Mouse (Mus musculus): ENCODE data around the gene Tapt1. TPM values are rescaled to one million over a fixed set of nuclear protein-coding genes. Genes with fewer than 3 reads are reported as not detected.
A peak's percentile ranks its signal among the peaks of the same experiment; 100 is the strongest.

The Tapt1 gene
- total and polyA plus RNA-seq, 2 experiments: 34.8 to 68.6 TPM

- no peak overlapping the region for H3K27ac ChIP-seq (replicated peaks; ENCODE audit: insufficient read depth, low read depth, low read length)
- WGBS: 89% methylated on average over 5 of the region's 5 CpGs
- no peak for TF ChIP-seq POLR2A (IDR thresholded peaks at IDR 0.05; ENCODE audit: extremely low read depth, insufficient read depth, low read length)
- TF ChIP-seq CTCF (IDR thresholded peaks at IDR 0.05; ENCODE audit: low read depth, low read length): no peak
Observed at GRCm38 (mm10) chr5:44250211-44250955, 24.0 kb upstream of the Tapt1 start.

GRCm38 (mm10) chr5:44249363-44249762 lies 22.9 kb upstream of the Tapt1 start:
- DNase-seq (ENCODE audit: extremely low read depth, low read depth, low spot score): peak; percentile 86
- no peaks in the 10 kb centered on the region for H3K79me2 ChIP-seq (ENCODE audit: control insufficient read depth, insufficient read depth, low read length)
- H3K9ac ChIP-seq (ENCODE audit: low read depth, low read length): no peak overlapping the region
- no peaks in the 10 kb centered on the region for H3K36me3 ChIP-seq (ENCODE audit: control insufficient read depth, insufficient read depth, low read length)
- peaks cover 22% of the 10 kb centered on the region for H3K4me1 ChIP-seq (ENCODE audit: control insufficient read depth, insufficient read depth, low read length)
- TF ChIP-seq POLR2A (IDR thresholded peaks at IDR 0.05; ENCODE audit: extremely low read depth, insufficient read depth, low read length) (no peak), CTCF (IDR thresholded peaks at IDR 0.05; ENCODE audit: low read depth, low read length) (no peak)
- no peak overlapping the region for H3K4me3 ChIP-seq (ENCODE audit: insufficient read depth, low read depth, low read length)
- H3K27me3 ChIP-seq (ENCODE audit: control insufficient read depth, insufficient read depth, low read length): no peaks in the 10 kb centered on the region
- 20% methylated on average over 6 of the region's 6 CpGs for WGBS
- H3K27ac ChIP-seq (replicated peaks; ENCODE audit: insufficient read depth, low read depth, low read length): peak overlapping the region; percentile 30; the same call in 1 of the 2 replicates

More at GRCm38 (mm10) chr5:44250211-44250955, 24.0 kb upstream of the Tapt1 start:
- H3K9ac ChIP-seq (ENCODE audit: low read depth, low read length): no peak overlapping the region
- H3K27me3 ChIP-seq (ENCODE audit: control insufficient read depth, insufficient read depth, low read length): no peaks in the 10 kb centered on the region
- DNase-seq (ENCODE audit: extremely low read depth, low read depth, low spot score): no peak
- no peak overlapping the region for H3K4me3 ChIP-seq (ENCODE audit: insufficient read depth, low read depth, low read length)
- no peaks in the 10 kb centered on the region for H3K36me3 ChIP-seq (ENCODE audit: control insufficient read depth, insufficient read depth, low read length)
- peaks cover 17% of the 10 kb centered on the region for H3K4me1 ChIP-seq (ENCODE audit: control insufficient read depth, insufficient read depth, low read length)
- no peaks in the 10 kb centered on the region for H3K79me2 ChIP-seq (ENCODE audit: control insufficient read depth, insufficient read depth, low read length)

- DNase-seq (ENCODE audit: extremely low read depth, low read depth, low spot score): no peak
- TF ChIP-seq CTCF (IDR thresholded peaks at IDR 0.05; ENCODE audit: low read depth, low read length): no peak
- no peak for TF ChIP-seq POLR2A (IDR thresholded peaks at IDR 0.05; ENCODE audit: extremely low read depth, insufficient read depth, low read length)
- Histone ChIP-seq H3K9ac (ENCODE audit: low read depth, low read length) (no peak overlapping the region), H3K4me1 (ENCODE audit: control insufficient read depth, insufficient read depth, low read length) (peaks cover 26% of the 10 kb centered on the region), H3K27ac (replicated peaks; ENCODE audit: insufficient read depth, low read depth, low read length) (no peak overlapping the region), H3K27me3 (ENCODE audit: control insufficient read depth, insufficient read depth, low read length) (no peaks in the 10 kb centered on the region), H3K4me3 (ENCODE audit: insufficient read depth, low read depth, low read length) (no peak overlapping the region), H3K36me3 (ENCODE audit: control insufficient read depth, insufficient read depth, low read length) (no peaks in the 10 kb centered on the region), H3K79me2 (ENCODE audit: control insufficient read depth, insufficient read depth, low read length) (no peaks in the 10 kb centered on the region)
- 81% methylated on average over 11 of the region's 11 CpGs for WGBS
Observed at GRCm38 (mm10) chr5:44246493-44247217, 20.2 kb upstream of the Tapt1 start.

GRCm38 (mm10) chr5:44244894-44245423 lies 18.5 kb upstream of the Tapt1 start:
- no peaks in the 10 kb centered on the region for H3K27me3 ChIP-seq (ENCODE audit: control insufficient read depth, insufficient read depth, low read length)
- H3K79me2 ChIP-seq (ENCODE audit: control insufficient read depth, insufficient read depth, low read length): no peaks in the 10 kb centered on the region
- H3K4me3 ChIP-seq (ENCODE audit: insufficient read depth, low read depth, low read length): no peak overlapping the region
- peaks cover 32% of the 10 kb centered on the region for H3K4me1 ChIP-seq (ENCODE audit: control insufficient read depth, insufficient read depth, low read length)
- no peaks in the 10 kb centered on the region for H3K36me3 ChIP-seq (ENCODE audit: control insufficient read depth, insufficient read depth, low read length)
- 12% methylated on average over 7 of the region's 7 CpGs for WGBS
- no peak overlapping the region; the same call in 1 of the 2 replicates for H3K9ac ChIP-seq (ENCODE audit: low read depth, low read length)
- DNase-seq (ENCODE audit: extremely low read depth, low read depth, low spot score): peak; percentile 98
- peak; percentile 51 for TF ChIP-seq CTCF (IDR thresholded peaks at IDR 0.05; ENCODE audit: low read depth, low read length)
- no peak for TF ChIP-seq POLR2A (IDR thresholded peaks at IDR 0.05; ENCODE audit: extremely low read depth, insufficient read depth, low read length)
- peak overlapping the region; percentile 76 for H3K27ac ChIP-seq (replicated peaks; ENCODE audit: insufficient read depth, low read depth, low read length)

GRCm38 (mm10) chr5:44242828-44243227 lies 16.4 kb upstream of the Tapt1 start:
- Histone ChIP-seq H3K4me3 (ENCODE audit: insufficient read depth, low read depth, low read length) (no peak overlapping the region), H3K36me3 (ENCODE audit: control insufficient read depth, insufficient read depth, low read length) (no peaks in the 10 kb centered on the region), H3K27me3 (ENCODE audit: control insufficient read depth, insufficient read depth, low read length) (no peaks in the 10 kb centered on the region), H3K79me2 (ENCODE audit: control insufficient read depth, insufficient read depth, low read length) (no peaks in the 10 kb centered on the region), H3K4me1 (ENCODE audit: control insufficient read depth, insufficient read depth, low read length) (peaks cover 31% of the 10 kb centered on the region), H3K27ac (replicated peaks; ENCODE audit: insufficient read depth, low read depth, low read length) (peak overlapping the region; percentile 84), H3K9ac (ENCODE audit: low read depth, low read length) (no peak overlapping the region)
- WGBS: 24% methylated on average over 4 of the region's 4 CpGs
- DNase-seq (ENCODE audit: extremely low read depth, low read depth, low spot score): peak; percentile 93
- no peak for TF ChIP-seq POLR2A (IDR thresholded peaks at IDR 0.05; ENCODE audit: extremely low read depth, insufficient read depth, low read length)
- TF ChIP-seq CTCF (IDR thresholded peaks at IDR 0.05; ENCODE audit: low read depth, low read length): no peak
